Mouse (Mus musculus) hindbrain, embryonic 15.5 days (tissue): ENCODE results near the gene Cldn34d. TPM values are rescaled to one million over a fixed set of nuclear protein-coding genes. Genes with fewer than 3 reads are reported as not detected.

Source experiments
- ATAC-seq: fragments of 200-750 bp; cut with Nextera tagmentation; 2 replicates; pipeline ENCODE4 v1.8.0; 2017; ENCODE audit warnings: low read depth, moderate number of reproducible peaks, moderate TSS enrichment; ENCODE audit not compliant: low FRiP score
- H3K27ac ChIP-seq: fragments of 300-500 bp; sonication (generic); replicated peaks from 2 replicates; pipeline ENCODE4 v1.5.1; 2015; ENCODE audit warnings: mild to moderate bottlenecking, inconsistent platforms
- H3K27me3 ChIP-seq: fragments of 300-500 bp; sonication (generic); 2 replicates; pipeline ENCODE4 v1.6.1; 2015; ENCODE audit warnings: control low read depth, inconsistent platforms
- H3K36me3 ChIP-seq: fragments of 300-500 bp; sonication (generic); 2 replicates; pipeline ENCODE4 v1.6.1; 2015; ENCODE audit warnings: control low read depth, inconsistent platforms
- H3K4me1 ChIP-seq: fragments of 300-500 bp; sonication (generic); replicated peaks from 2 replicates; pipeline ENCODE4 v1.6.1; 2015; ENCODE audit warnings: control low read depth, inconsistent platforms
- H3K4me2 ChIP-seq: fragments of 300-500 bp; sonication (generic); 2 replicates; pipeline ENCODE4 v1.6.1; 2015; ENCODE audit warnings: moderate library complexity, mild to moderate bottlenecking, inconsistent platforms
- H3K4me3 ChIP-seq: fragments of 300-500 bp; sonication (generic); 2 replicates; pipeline ENCODE4 v1.5.1; 2015; ENCODE audit warnings: mild to moderate bottlenecking, inconsistent platforms
- H3K9ac ChIP-seq: fragments of 300-500 bp; sonication (generic); 2 replicates; pipeline ENCODE4 v1.6.1; 2015; ENCODE audit warnings: inconsistent platforms
- H3K9me3 ChIP-seq: fragments of 300-500 bp; sonication (generic); 2 replicates; pipeline ENCODE4 v1.6.1; 2016; ENCODE audit warnings: control low read depth, inconsistent platforms
- whole genome bisulfite sequencing: fragments of 180-500 bp; shearing (Covaris S2); methylation state at CpG from one replicate; pipeline ENCODE4 v1.1.7; 2015; 5-methylcytosine and 5-hydroxymethylcytosine counted together
- polyA plus RNA-seq: library from polyadenylated mRNA; unstranded; fragments of >200 nt; fragmentation: Nextera tagmentation; extraction: Ambion mirVana; gene quantifications from 2 replicates; pipeline ENCODE4 v1.2.1, GENCODE M21; 2015

Cldn34d gene
- not detected in 2 replicates for polyA plus RNA-seq

- Histone ChIP-seq H3K4me3 (no peak within 1 kb of the TSS), H3K9ac (no peak within 1 kb of the TSS), H3K27me3 (no peaks in the 10 kb centered on the region), H3K4me2 (no peak within 1 kb of the TSS), H3K4me1 (no peaks in the 10 kb centered on the region), H3K36me3 (no peaks in the 10 kb centered on the region), H3K27ac (no peak within 1 kb of the TSS), H3K9me3 (peaks cover 5% of the 10 kb centered on the region)
- ATAC-seq: no peak
- 82% methylated on average over 1 of the region's 1 CpGs for WGBS
These were observed at the start of gene Cldn34d for GRCm38 (mm10) chrX:76602824-76603223. Gene Cldn34d, minus strand, starts transcription at chrX:76602924.

GRCm38 (mm10) chrX:76598459-76599206, 4.1 kb downstream of the Cldn34d start:
- peak; percentile 100 for ATAC-seq
- H3K27ac ChIP-seq: no peak overlapping the region
- H3K4me1 ChIP-seq: no peaks in the 10 kb centered on the region
- WGBS: 48% methylated on average over 6 of the region's 6 CpGs
- H3K36me3 ChIP-seq: no peaks in the 10 kb centered on the region
- H3K4me2 ChIP-seq: no peak overlapping the region
- H3K9ac ChIP-seq: no peak overlapping the region
- no peaks in the 10 kb centered on the region for H3K27me3 ChIP-seq
- no peak overlapping the region for H3K4me3 ChIP-seq
- H3K9me3 ChIP-seq: peaks cover 5% of the 10 kb centered on the region

Other genes with a start within 250 kb of the Cldn34d start
- not detected in 2 replicates for gene Cldn34b4, start 209.6 kb downstream of the Cldn34d start, polyA plus RNA-seq